Mouse (Mus musculus) frontal cortex, postnatal 10 days (tissue): ENCODE measurements around the gene Chrm1.

Experiments
- DNase-seq, 2 experiments: peaks; one replicate each; pipeline ENCODE4 v3.0.0; 2022; ENCODE audit warnings: low spot score in 2 of 2, mixed read lengths in 1 of 2

Chrm1 gene

GRCm38 (mm10) chr19:8683627-8684026 lies 20.0 kb downstream of the Chrm1 start:
- no peak for DNase-seq

GRCm38 (mm10) chr19:8691871-8692539 lies 28.4 kb downstream of the Chrm1 start:
- no peak for DNase-seq

DNA sequence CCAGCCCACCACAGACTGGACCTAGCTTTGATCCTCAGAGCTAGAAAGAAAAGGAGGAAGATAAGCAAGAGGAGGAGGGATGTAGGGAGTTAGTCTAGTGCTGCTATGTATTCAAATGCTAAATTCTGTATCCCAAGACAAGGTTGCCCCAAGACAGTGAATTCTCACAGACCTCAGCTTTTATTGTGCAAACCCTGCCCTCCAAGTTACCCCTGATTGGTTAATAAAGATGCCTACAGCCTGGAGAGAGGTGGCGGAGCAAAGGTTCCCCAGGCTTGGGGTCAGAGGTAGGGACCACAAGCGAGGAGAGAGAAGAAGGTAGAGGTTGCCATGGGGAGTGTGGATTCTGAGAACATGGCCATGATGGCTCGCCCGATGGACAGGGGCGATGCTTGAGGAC lies 29.2 kb downstream of the Chrm1 start:
- DNase-seq = no peak

GRCm38 (mm10) chr19:8695330-8695729 lies 31.7 kb downstream of the Chrm1 start:
- DNase-seq = no peak

DNA sequence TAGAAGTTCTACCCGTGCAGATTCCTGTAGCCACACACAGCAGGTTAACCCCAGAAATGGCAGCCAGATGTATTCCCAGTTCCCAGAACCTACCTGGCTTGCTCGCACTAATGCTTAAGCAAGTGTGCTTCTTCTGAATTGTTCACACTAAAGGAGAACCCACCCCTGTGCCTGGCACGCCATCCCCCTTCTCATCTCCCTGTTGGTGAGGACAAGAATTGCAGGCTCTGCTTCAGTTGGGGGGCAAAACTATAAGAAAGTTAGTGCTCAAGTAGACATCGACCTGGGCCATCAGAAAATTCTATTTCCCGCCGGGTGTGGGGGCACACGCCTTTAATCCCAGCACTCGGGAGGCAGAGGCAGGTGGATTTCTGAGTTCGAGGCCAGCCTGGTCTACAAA lies 36.1 kb downstream of the Chrm1 start:
- DNase-seq = no peak

GRCm38 (mm10) chr19:8702458-8702857 lies 38.9 kb downstream of the Chrm1 start:
- DNase-seq = no peak

- DNase-seq = no peak
These were observed 40.0 kb downstream of the Chrm1 start for GRCm38 (mm10) chr19:8703571-8703970.

GRCm38 (mm10) chr19:8705026-8705708 lies 41.6 kb downstream of the Chrm1 start:
- DNase-seq = no peak

DNA sequence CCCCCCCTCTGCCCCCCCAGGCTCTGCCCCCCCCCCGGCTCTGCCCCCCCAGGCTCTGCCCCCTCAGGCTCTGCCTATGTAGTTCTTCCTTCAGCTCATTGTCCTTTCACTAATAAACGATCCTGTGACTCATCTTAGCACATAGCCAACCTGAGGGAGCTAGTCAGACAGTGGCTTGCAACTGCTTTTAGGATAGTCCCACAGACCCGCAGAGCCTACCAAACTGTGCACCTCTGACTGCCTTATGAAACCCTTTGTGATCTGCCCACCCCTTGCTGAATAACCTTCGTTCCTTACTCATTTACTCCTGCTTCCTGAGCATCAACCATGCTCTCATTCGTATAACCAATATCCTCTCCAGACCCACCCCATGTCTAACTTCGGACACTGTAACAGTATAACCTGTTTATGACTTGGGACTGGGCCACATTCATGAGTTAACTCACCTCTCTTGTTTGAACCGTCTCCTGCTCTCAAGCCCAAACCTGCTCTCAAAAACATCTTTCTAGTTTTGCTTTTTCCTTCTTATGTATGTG lies 42.6 kb downstream of the Chrm1 start:
- no peak for DNase-seq

- DNase-seq = no peak
These were observed 43.3 kb downstream of the Chrm1 start for GRCm38 (mm10) chr19:8706930-8707329.

GRCm38 (mm10) chr19:8708954-8709353 lies 45.4 kb downstream of the Chrm1 start:
- no peak for DNase-seq

GRCm38 (mm10) chr19:8710057-8710456 lies 46.5 kb downstream of the Chrm1 start:
- DNase-seq = no peak

DNA sequence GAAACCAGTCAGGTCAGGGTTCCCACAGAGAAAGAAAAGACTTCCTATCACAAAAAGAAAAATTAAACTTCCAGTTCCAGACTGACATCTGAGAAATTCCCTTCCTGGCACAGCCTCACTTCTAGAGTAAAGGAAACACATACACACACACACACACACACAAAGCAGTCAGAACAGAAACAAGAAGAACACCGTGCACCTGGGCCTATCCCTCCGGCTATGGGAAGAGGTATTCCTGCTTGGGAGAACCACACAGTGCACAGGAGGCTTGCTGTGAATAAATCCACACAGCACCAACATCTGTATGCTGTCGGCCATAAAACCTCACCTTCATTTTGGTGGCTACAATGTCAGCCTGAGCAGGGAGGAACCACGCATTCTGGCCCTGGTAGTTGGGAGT lies 47.9 kb downstream of the Chrm1 start:
- DNase-seq = no peak

DNA sequence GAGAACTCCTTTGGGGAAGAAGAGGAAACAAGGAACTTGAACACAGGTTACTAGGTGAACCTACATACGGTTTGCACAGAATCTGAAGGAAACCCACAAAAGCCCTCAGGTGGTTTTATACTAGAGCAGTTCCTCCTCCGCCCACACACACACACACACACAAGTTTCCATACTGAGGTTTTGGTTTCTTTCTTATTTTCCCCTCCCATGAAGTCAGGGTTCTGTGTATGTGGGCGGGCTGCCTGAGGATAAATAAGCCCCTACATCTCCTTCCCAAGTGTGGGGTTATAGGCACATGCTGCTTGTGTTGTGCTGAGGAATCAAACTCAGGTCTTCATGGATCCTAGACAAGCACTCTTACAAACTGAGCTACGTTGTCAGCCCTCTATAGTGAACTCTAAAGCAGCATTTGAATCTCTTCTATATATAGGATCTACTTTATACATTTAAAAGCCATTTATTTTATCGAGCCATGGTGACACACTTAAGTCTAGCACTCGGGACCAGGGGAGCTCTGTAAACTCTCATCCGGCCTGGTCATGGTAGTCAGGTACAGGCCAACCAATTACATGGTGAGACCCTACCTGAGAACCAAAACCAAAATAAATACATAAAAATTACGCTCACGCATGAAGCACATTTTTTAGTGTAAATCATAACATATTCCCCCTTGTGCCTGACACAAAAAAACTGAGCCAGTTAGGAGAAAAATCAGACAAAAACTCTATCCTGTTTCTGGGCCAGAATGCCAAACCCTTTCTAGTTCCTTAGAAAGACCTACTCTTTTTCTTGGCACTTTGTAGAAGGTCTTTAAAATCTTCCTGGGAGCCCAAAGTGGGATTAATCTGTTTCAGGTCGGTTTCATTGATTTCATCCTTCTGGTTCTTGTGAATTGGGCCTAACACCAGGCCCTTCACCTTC lies 48.6 kb downstream of the Chrm1 start:
- no peak for DNase-seq

DNA sequence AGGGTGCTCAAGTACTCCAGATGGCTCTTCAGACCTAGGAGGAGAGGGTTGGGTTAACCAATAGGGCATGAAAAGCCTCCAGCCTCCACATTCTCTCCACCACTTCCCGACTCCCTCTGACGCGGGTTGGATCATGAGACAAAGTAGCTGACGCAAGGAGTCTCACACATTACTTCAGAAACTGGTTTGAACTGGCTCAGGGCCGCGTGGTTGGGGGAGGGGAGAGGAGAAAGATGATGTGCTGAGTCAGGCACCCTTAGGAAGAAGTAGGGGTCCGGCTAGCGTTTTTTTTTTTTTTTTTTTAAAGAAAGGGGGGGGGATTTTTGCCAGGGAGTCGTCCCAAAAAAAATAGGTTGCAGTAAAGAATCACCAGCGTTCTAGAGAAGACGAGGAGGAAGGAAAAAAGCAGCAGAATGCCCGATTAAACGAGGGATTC lies 49.3 kb downstream of the Chrm1 start:
- DNase-seq = peak; percentile 73 to 80

- peak; percentile 89 to 93 for DNase-seq
These were observed 49.9 kb downstream of the Chrm1 start for GRCm38 (mm10) chr19:8713306-8713996.

GRCm38 (mm10) chr19:8713997-8714652 lies 50.5 kb downstream of the Chrm1 start:
- no peak for DNase-seq

DNA sequence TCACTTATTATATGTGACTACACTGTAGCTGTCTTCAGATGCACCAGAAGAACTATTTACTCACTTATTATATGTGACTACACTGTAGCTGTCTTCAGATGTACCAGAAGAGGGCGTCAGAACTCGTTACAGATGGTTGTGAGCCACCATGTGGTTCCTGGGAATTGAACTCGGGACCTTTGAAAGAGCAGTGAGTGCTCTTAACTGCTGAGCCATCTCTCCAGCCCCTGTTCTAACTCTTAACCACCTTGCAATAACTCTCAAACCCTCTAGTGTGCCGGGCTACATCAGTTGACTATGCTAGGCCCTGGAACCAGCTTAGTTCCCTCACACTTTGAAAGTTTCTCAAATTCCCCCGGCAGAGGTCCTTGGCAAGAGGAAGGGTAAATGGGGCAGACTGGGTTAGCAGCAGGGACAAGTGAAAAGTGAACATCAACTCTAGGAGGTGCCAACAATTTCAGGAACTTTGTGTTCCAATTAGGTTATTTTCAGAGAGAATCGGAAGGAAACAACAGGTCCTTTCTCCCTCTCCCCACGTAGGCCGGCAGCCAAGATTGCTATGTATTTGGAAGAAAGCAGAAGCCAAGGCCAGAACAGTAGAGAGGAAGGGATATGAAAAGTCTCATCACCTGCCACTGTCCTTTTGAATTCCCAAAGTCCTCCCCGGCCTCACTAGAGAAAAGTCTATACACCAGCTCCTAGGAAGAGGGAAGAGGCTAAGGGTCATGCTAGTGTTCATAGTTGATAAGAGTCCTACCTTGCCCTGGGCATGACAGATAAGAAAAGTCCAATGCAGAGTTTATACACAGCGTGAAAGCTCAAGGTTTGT lies 51.3 kb downstream of the Chrm1 start:
- no peak for DNase-seq

DNA sequence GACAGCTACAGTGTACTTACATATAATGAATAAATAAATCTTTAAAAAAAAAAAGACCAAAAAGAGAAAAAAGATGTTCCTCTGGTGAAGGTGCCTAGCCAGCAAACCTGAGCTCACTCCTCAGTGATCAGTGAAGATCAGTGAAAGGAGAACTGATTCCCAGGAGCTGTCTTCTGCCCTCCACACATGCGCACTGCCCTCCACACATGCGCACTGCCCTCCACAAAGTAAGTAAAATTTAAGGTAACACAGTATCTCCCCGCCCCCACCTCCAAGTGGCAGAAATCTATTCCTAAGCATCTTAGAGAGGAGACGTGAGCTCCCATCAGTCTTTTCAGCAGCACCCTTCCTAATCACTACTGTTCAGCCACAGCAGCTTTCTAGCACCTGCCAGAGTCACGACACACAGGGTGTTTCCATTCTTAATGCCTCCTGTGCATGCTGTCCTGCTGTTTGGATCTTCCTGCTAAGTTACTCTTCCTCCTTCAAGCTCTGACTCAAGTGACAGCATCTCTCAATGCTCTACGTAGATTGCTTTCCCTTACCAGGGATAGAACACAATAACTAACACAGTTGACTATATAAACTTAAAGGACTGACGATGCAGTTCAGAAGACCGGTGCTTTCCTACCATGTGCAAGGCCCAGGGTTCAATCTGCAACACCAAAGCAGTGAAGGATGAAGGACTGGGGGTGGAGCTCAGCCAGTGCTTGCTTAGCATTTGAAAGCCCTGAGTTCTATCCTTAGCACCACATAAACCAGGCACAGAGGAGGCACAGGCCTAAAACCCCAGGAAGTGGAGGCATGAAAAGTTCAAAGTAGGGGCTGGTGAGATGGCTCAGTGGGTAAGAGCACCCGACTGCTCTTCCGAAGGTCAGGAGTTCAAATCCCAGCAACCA lies 52.5 kb downstream of the Chrm1 start:
- no peak for DNase-seq
